Mouse (Mus musculus) liver, adult 2 months (tissue): ENCODE data around the gene Gm21983. TPM values are rescaled to one million over a fixed set of nuclear protein-coding genes. Genes with fewer than 3 reads are reported as not detected.
A peak's percentile ranks its signal among the peaks of the same experiment; 100 is the strongest.

Source experiments
- DNase-seq: peaks from one replicate; pipeline ENCODE4 v3.0.0-alpha.2; 2011; ENCODE audit warnings: low read depth, low spot score; ENCODE audit errors: extremely low read depth
- H3K27ac ChIP-seq: fragments of 200-500 bp; replicated peaks from 2 replicates; pipeline ENCODE4 v1.5.1; 2012; ENCODE audit warnings: low read depth, mild to moderate bottlenecking, control low read depth, inconsistent platforms, low read length; ENCODE audit not compliant: insufficient read depth
- H3K27me3 ChIP-seq: fragments of 200-500 bp; 2 replicates; pipeline ENCODE4 v1.6.1; 2012; ENCODE audit warnings: mild to moderate bottlenecking, moderate library complexity, low read length, inconsistent platforms; ENCODE audit not compliant: control insufficient read depth, insufficient read depth
- H3K36me3 ChIP-seq: fragments of 200-500 bp; 2 replicates; pipeline ENCODE4 v1.6.1; 2012; ENCODE audit warnings: low read length, inconsistent platforms; ENCODE audit not compliant: control insufficient read depth, insufficient read depth
- H3K4me1 ChIP-seq: fragments of 200-500 bp; 2 replicates; pipeline ENCODE4 v1.6.1; 2011; ENCODE audit warnings: low read length; ENCODE audit not compliant: control insufficient read depth, insufficient read depth
- H3K4me3 ChIP-seq: fragments of 200-500 bp; 2 replicates; pipeline ENCODE4 v1.5.1; 2011; ENCODE audit warnings: low read depth, mild to moderate bottlenecking, control low read depth, low read length, moderate library complexity; ENCODE audit not compliant: insufficient read depth
- H3K79me2 ChIP-seq: fragments of 200-500 bp; 2 replicates; pipeline ENCODE4 v1.6.1; 2012; ENCODE audit warnings: inconsistent platforms, mild to moderate bottlenecking, low read length, moderate library complexity; ENCODE audit not compliant: control insufficient read depth, insufficient read depth
- H3K9ac ChIP-seq: fragments of 200-500 bp; 2 replicates; pipeline ENCODE4 v1.6.1; 2012; ENCODE audit warnings: low read depth, mild to moderate bottlenecking, control low read depth, inconsistent platforms, low read length
- CTCF ChIP-seq: fragments of 200-500 bp; IDR thresholded peaks from 2 replicates; pipeline ENCODE4 v1.5.1; 2011; ENCODE audit warnings: low read depth, low read length, control low read depth
- POLR2A ChIP-seq: fragments of 200-500 bp; IDR thresholded peaks from 2 replicates; pipeline ENCODE4 v1.6.1; 2011; ENCODE audit warnings: low read length, control low read depth; ENCODE audit not compliant: insufficient read depth; ENCODE audit errors: extremely low read depth
- WGBS: fragments of 180-500 bp; shearing (Covaris S2); methylation state at CpG from one replicate; pipeline ENCODE4 v1.1.7; 2018; 5-methylcytosine and 5-hydroxymethylcytosine counted together
- polyA plus RNA-seq: library from polyadenylated mRNA; depleted of rRNA; stranded (reverse); fragments of >200 nt; gene quantifications from 2 replicates; pipeline ENCODE4 v1.2.3, GENCODE M21; 2012
- total RNA-seq: library from RNA; depleted of rRNA; stranded (reverse); fragments of >200 nt; gene quantifications from 2 replicates; pipeline ENCODE4 v1.2.3, GENCODE M21; 2014

Gene Gm21983
- total and polyA plus RNA-seq, 2 experiments, result 0.09 TPM; not detected in 1

DNA sequence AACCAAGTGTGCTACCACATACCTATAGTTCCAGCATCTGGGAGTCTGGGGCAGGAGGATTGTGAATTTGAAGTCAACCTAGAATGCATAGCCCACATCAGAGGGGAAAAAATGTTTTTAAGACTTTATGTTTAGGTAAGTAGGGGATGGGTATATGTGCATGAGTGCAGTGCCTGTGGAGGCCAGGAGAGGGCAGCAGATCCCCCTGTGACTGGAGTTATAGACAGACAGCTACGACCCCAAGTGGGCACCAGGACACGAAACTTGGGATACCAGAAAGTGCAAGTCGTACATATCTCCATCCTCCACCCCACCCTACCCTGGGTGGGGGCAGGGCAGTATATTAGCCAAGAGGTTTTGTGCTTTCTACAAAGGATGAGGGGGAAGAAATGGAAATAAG, 4.1 kb upstream of the Gm21983 start:
- H3K4me3 ChIP-seq, result no peak overlapping the region
- peaks cover 3% of the 10 kb centered on the region; the same call in 1 of the 2 replicates for H3K79me2 ChIP-seq
- H3K27me3 ChIP-seq, result no peaks in the 10 kb centered on the region
- DNase-seq, result no peak
- peaks cover 34% of the 10 kb centered on the region for H3K36me3 ChIP-seq
- peaks cover 12% of the 10 kb centered on the region for H3K4me1 ChIP-seq
- TF ChIP-seq POLR2A (no peak), CTCF (peak; percentile 90)
- no peak overlapping the region for H3K27ac ChIP-seq
- no peak overlapping the region for H3K9ac ChIP-seq
- WGBS, result 76% methylated on average over 3 of the region's 3 CpGs

DNA sequence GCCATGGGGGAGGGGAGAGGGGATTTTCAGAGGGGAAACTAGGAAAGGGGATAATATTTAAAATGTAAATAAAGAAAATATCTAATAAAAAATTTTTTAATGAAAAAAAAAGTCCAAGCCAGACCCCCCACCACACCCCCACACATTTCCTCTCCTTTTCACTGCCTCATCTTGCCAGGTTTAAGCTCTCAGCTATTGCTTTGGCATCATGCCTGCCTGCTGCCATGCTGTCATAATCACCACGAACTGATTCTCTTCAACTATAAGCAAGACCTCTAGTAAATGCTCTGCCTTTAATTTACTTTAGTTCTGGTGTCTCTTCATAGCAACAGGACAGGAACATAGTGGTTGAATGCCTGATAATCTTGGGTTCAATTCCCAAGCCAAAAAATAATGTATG, 1.6 kb upstream of the Gm21983 start:
- Histone ChIP-seq H3K27ac (no peak overlapping the region), H3K9ac (no peak overlapping the region), H3K27me3 (no peaks in the 10 kb centered on the region), H3K4me3 (no peak overlapping the region), H3K4me1 (peaks cover 20% of the 10 kb centered on the region), H3K36me3 (peaks cover 10% of the 10 kb centered on the region; the same call in 1 of the 2 replicates), H3K79me2 (no peaks in the 10 kb centered on the region)
- no peak for DNase-seq
- 48% methylated on average over 1 of the region's 1 CpGs for WGBS
- no peak for TF ChIP-seq CTCF
- TF ChIP-seq POLR2A, result no peak

DNA sequence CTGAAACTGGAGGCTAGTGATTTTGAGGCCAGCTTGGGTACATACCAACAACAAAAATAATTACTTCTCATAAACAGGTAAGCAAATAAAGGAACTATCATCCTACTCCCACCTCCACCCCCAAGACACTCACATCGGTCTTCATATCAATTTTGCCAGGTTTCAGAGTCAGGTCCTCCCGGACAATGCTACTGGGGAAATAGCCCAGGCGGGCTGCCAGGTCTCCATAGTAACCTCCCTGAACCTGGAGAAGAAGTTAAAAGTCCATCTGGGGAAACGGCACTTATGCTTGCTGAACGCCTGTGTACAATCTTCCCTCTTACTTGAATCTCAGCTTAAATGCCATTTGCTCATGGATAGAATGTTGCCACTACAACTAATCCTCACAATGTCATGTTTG, 850 bp downstream of the Gm21983 start:
- Histone ChIP-seq H3K27me3 (no peaks in the 10 kb centered on the region), H3K36me3 (no peaks in the 10 kb centered on the region), H3K4me1 (peaks cover 13% of the 10 kb centered on the region), H3K27ac (peak overlapping the region; percentile 60), H3K4me3 (no peak overlapping the region), H3K79me2 (no peaks in the 10 kb centered on the region), H3K9ac (no peak overlapping the region)
- TF ChIP-seq POLR2A (no peak), CTCF (no peak)
- 9% methylated on average over 5 of the region's 5 CpGs for WGBS
- peak; percentile 90 for DNase-seq

DNA sequence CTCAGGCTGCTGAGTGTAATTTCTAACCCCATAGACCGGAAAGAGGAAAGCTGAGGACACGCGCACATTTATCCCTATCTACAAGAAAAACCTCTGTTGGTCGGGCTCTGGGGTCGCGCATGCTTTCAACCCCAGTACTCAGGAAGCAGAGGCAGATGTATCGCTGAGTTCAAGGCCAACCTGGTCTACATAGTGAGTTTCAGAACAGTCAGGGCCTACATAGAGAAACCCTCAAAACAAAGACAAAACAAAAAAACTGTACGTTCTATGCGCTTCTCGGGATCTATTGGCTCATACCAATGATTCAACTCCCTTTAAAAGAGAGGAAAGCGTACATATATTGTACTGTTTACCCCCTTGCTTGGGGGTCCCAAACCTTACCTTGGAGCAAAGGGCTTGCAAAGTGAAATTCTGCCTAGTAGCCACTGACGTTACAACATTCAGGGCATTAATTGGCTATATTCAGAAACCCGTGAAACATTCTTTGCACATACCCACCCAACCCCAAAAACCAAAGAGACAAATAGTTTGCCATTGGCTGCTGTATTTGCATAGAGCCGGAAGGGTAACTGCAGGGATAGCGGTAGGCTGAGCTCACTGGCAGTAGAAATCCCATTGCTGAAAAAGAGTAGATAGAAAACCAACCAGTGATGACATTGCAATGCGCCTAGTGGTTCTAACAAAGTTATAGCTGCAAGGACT, 1.5 kb downstream of the Gm21983 start:
- no peaks in the 10 kb centered on the region for H3K79me2 ChIP-seq
- H3K27me3 ChIP-seq, result no peaks in the 10 kb centered on the region
- TF ChIP-seq POLR2A (no peak), CTCF (no peak)
- peaks cover 13% of the 10 kb centered on the region for H3K4me1 ChIP-seq
- 30% methylated on average over 16 of the region's 16 CpGs for WGBS
- peak; percentile 52 for DNase-seq
- no peaks in the 10 kb centered on the region for H3K36me3 ChIP-seq
- H3K27ac ChIP-seq, result peak overlapping the region; percentile 60
- no peak overlapping the region for H3K9ac ChIP-seq
- H3K4me3 ChIP-seq, result peak overlapping the region; percentile 5; the same call in 1 of the 2 replicates

DNA sequence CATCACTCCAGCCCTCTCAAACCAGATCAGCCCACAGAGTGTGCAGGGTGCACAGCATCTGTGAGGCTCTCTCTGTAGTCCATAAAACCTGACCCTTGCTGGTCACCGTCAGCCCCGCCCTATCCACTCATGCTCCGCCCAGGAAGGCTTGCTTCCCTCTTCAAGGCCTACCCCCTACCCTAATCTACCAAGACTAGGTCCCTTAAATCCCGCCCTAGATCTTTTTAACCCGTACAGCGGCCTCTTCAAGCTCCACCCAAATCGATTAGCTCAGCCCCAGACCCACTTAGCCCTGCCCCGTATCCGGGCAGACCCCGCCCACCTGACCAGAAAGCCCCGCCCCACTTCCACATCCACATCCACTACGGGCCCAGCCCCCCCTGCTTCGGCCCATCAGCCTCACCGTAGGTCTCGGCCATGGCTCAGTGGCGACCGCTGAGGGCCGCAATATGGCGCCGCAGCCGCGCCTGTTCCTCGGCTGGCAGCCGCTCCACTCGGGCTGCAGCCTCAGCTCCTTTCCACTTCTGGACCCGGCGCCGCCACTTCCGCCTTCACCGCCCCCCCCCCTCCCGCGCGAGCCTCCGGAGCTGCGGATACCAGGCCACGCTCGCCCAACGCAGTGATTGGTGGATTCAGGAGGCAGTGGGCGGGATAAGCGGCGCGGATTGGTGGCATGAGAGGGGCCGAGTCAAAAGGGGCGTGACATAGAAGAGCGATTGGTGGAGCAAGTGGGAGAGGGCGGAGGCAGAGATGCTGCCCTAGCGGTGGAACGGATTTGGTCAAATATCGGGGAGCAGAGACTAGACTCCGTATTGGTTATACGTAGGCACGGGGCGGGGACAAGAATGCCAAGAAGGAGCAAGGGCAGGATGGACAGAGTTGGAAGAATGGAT, 2.3 kb downstream of the Gm21983 start, which contains the start of gene Rab4b:
Gene Rab4b, minus strand, starts transcription at position 573 of the 893 bp plus-strand sequence.
- under 1% methylated on average over 53 of the region's 53 CpGs for WGBS

More for the DNA sequence above, 2.3 kb downstream of the Gm21983 start, which contains the start of gene Rab4b:
- H3K4me3 ChIP-seq, result peak within 1 kb of the TSS; percentile 81
- H3K27me3 ChIP-seq, result no peaks in the 10 kb centered on the region
- peak; percentile 98 for DNase-seq
- peak within 1 kb of the TSS; percentile 80 for H3K9ac ChIP-seq
- TF ChIP-seq POLR2A (no peak), CTCF (peak; percentile 70)
- no peaks in the 10 kb centered on the region; the same call in 1 of the 2 replicates for H3K36me3 ChIP-seq
- H3K4me1 ChIP-seq, result peaks cover 13% of the 10 kb centered on the region
- no peaks in the 10 kb centered on the region for H3K79me2 ChIP-seq
- peak within 1 kb of the TSS; percentile 78 for H3K27ac ChIP-seq
